Mouse (Mus musculus) granulocyte monocyte progenitor cell, adult 5-6 weeks (primary cell): Measurements from ENCODE around the gene Gss. TPM values are rescaled to one million over a fixed set of nuclear protein-coding genes. Genes with fewer than 3 reads are reported as not detected.

Source experiments
- ATAC-seq: replicated peaks from 2 replicates; pipeline ENCODE4 v1.8.0; 2016; ENCODE audit warnings: mild to moderate bottlenecking, moderate TSS enrichment, inconsistent platforms; ENCODE audit not compliant: poor library complexity, severe bottlenecking
- total RNA-seq, 2 experiments: library from RNA; stranded (forward) in 1 of 2; stranded (reverse) in 1 of 2; fragments of 200-712, 200-1000 nt in 1 of 2; fragments of >200 nt in 1 of 2; fragmentation: Nextera tagmentation in 1 of 2; gene quantifications; 2 replicates each; pipeline ENCODE4 v1.2.3; 2014 to 2017

Gene Gss
- total RNA-seq, 2 experiments from 2014 or later: 18.2 to 21.6 TPM

DNA sequence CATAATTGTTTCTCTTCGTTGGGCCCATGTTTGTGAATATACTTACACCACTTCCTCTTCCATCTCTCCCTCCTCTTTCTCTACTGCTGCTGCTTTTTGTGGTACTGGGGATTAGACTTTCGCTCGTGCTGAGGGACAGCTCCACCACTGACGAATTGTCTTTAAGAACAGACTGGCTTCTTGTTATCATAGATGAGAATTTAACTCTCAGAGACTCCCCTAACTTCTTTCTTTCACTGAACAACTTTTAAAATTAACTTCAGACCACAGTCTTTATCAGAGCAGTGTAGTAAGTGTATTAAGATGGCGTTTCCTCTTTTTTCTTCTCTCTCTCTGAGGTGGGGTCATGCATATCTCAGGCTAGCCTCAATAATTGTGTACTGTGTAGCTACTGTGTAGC lies 68.9 kb downstream of the Gss start:
- peak; percentile 84 for ATAC-seq

DNA sequence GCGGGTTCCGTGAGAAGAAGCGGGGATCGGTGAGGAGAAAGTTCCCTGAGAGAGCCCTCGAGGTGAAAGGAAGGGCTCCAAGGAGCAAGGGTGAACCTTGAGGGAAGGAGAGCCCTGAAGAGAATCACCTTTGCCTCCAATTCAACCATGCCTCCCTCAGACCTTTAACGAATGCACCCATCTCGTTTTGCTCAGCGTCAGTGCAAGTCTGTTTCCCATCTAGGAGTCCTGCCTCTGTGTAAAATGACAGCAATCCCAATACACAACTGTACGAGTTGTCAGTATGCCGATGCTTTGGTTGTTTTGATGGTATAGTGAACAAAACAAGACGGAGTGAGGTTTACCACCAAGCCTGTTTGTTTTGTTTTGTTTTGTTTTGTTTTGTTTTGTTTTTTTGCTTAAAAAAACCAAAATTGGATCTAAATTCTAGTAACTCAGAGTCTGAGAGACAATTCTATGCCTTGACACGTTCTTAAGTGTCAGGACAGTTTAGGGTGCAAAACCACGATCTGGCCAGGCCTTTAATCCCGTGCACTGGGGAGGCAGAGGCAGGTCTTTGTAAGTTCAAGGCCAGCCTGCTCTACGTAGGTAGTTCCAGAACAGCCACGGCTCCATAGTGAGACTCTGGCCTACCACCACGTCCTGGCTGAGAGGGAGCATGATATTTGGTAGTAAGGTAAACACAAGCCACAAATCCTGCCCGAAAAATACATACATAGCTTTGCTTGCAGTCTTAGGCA lies 73.9 kb downstream of the Gss start:
- ATAC-seq: no peak

DNA sequence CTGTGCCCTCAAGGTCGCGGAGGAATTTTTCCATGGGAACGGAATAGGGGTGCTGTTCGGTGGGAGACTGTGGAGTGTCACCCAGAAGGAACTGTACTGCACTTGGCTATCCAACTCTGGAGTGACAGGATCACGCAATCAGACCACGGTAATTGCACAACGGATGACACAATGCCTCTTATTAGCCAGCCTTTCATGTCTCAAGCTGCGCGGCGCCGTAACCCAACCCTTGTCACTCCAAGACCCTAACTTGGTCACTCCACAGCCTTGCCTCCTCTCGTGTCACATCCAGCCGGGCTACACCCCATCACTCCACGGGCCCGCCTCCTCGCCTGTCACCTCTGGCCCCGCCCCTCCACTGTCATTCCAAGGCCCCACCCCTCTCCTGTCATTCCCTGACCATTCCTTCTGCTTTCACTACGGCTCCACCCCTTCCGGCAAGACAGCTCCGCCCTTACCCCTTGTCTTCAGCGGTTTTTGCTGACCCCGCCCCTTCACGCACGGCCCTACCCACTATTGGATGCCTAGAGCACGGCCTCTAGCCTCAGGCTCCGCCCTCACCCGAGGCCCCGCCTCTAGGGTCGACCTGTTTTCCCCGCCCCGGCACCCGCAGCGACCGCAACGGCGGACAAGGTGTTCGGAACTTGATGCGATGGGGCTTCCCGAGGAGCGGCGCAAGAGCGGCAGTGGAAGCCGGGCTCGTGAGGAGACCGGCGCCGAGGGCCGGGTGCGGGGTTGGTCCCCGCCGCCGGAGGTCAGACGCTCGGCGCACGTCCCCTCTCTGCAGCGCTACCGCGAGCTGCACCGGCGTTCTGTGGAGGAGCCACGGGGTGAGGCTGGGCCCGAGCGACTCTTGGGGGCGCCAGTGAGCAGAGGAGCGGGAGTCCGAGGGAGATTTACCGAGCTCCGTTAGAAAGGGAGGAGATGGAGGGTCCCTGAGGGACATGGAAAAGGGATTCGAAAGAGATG lies 74.9 kb downstream of the Gss start, which contains the start of the genes Acss2 and Ggt7:
TSS of gene Acss2 (plus strand) at position 494 of the 969 bp plus-strand sequence.
TSS of gene Ggt7 (minus strand) at position 783 of the 969 bp plus-strand sequence.
- ATAC-seq: peak; percentile 85

DNA sequence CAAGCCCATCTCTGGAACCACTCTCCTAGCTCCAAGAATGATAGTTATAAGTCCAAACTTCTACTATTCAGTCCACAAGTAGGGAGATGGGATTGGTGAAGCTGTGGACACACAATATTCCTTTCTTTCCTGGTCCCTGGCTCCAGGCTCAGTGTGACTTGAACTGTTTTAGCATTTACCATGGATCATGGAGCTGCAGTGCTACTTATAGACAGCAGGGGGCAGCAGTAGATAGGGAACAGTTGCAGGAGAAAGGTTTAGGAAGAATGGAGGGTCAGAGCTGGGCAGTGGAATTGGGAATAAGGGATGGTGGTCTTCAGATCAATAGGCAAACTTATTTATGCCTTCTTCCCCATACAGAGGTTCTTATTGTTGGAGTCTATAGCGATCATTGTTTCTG lies 76.7 kb downstream of the Gss start:
- ATAC-seq: no peak

DNA sequence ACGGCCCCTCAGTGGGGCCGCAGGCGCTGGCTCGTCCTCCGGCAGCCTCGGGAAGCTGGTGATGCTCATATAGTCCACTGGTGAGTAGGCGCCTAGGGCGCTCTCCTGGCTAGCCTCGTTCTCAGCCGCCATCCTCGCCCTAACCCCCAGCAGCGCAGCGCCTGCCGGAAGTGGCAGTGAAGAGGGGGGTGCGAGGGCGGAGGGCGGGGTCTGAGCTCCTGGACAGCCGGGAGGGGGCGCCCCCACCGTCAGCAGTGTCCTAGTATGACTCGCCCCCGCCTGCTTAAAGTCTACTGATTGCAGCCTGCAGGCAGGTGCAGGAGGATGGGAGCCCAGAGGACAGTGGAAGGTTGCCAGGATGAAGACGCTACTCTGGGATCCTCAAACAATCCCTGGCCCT lies 77.9 kb downstream of the Gss start:
- peak; percentile 35 for ATAC-seq

DNA sequence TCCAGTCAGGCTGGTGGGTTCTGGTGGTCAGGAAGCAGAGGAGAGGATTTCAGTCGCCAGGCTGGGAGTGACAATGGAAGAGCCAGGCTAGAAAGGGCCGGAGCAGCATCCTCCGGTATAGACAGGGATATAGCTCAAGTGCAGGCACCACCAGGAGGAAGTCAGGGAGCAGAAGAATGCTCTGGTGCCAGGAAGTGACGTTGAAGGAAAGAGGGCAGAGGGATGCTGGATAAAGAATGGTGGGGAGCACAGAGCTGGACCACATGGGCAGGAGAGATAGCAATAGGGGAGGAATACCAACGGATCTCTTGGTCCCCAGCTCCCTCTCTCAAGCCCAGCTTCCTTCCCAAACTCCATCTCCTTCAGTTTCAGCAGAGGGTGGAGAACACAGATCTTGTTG lies 79.1 kb downstream of the Gss start:
- ATAC-seq: no peak

Other genes with a start within 250 kb of the Gss start
- 51.4 and 52.3 TPM in 2 replicates for gene Pigu, start 235.4 kb downstream of the Gss start, total RNA-seq (2014; fragmentation: Nextera tagmentation)
- gene Pigu, start 235.4 kb downstream of the Gss start, total RNA-seq (2017): 44.0 TPM in 2 replicates
- gene Trp53inp2, start 211.8 kb downstream of the Gss start, total RNA-seq (2014; fragmentation: Nextera tagmentation): 0.23 and 0.95 TPM in 2 replicates
- 2.9 and 4.8 TPM in 2 replicates for gene Trp53inp2, start 211.8 kb downstream of the Gss start, total RNA-seq (2017)
- 59.4 and 61.0 TPM in 2 replicates for gene Ncoa6, start 118.9 kb downstream of the Gss start, total RNA-seq (2014; fragmentation: Nextera tagmentation)
- 14.2 and 15.8 TPM in 2 replicates for gene Ncoa6, start 118.9 kb downstream of the Gss start, total RNA-seq (2017)
- 4.1 and 5.6 TPM in 2 replicates for gene Acss2, start 74.9 kb downstream of the Gss start, total RNA-seq (2014; fragmentation: Nextera tagmentation)
- 3.6 and 4.4 TPM in 2 replicates for gene Acss2, start 74.9 kb downstream of the Gss start, total RNA-seq (2017)
- not detected in 2 replicates for gene Ggt7, start 74.6 kb downstream of the Gss start, total RNA-seq (2014; fragmentation: Nextera tagmentation)
- not detected in 2 replicates for gene Ggt7, start 74.6 kb downstream of the Gss start, total RNA-seq (2017)
- 0.37 TPM in 1 of 2 replicates, not detected in the other for gene Myh7b, start 18.4 kb upstream of the Gss start, total RNA-seq (2014; fragmentation: Nextera tagmentation)
- gene Myh7b, start 18.4 kb upstream of the Gss start, total RNA-seq (2017): not detected in 2 replicates
- gene Trpc4ap, start 99.6 kb upstream of the Gss start, total RNA-seq (2014; fragmentation: Nextera tagmentation): 106 and 107 TPM in 2 replicates
- 76.1 and 89.2 TPM in 2 replicates for gene Trpc4ap, start 99.6 kb upstream of the Gss start, total RNA-seq (2017)
- 74.9 and 81.9 TPM in 2 replicates for gene Edem2, start 136.7 kb upstream of the Gss start, total RNA-seq (2014; fragmentation: Nextera tagmentation)
- gene Edem2, start 136.7 kb upstream of the Gss start, total RNA-seq (2017): 71.6 and 73.7 TPM in 2 replicates
- gene Gm17581, start 143.1 kb upstream of the Gss start, total RNA-seq (2014; fragmentation: Nextera tagmentation): not detected in 2 replicates
- not detected in 2 replicates for gene Gm17581, start 143.1 kb upstream of the Gss start, total RNA-seq (2017)
- gene Procr, start 158.3 kb upstream of the Gss start, total RNA-seq (2014; fragmentation: Nextera tagmentation): 0.88 and 3.3 TPM in 2 replicates
- gene Procr, start 158.3 kb upstream of the Gss start, total RNA-seq (2017): 1.1 and 1.6 TPM in 2 replicates
- not detected in 2 replicates for gene Mmp24, start 182.5 kb upstream of the Gss start, total RNA-seq (2014; fragmentation: Nextera tagmentation)
- not detected in 2 replicates for gene Mmp24, start 182.5 kb upstream of the Gss start, total RNA-seq (2017)
- gene BC029722, start 226.6 kb upstream of the Gss start, total RNA-seq (2014; fragmentation: Nextera tagmentation): 16.6 and 25.7 TPM in 2 replicates
- 10.1 and 11.5 TPM in 2 replicates for gene BC029722, start 226.6 kb upstream of the Gss start, total RNA-seq (2017)
- 181 and 258 TPM in 2 replicates for gene Eif6, start 234.1 kb upstream of the Gss start, total RNA-seq (2014; fragmentation: Nextera tagmentation)
- 64.0 and 142 TPM in 2 replicates for gene Eif6, start 234.1 kb upstream of the Gss start, total RNA-seq (2017)
- gene Fam83c, start 242.0 kb upstream of the Gss start, total RNA-seq (2014; fragmentation: Nextera tagmentation): not detected in 2 replicates
- gene Fam83c, start 242.0 kb upstream of the Gss start, total RNA-seq (2017): not detected in 2 replicates